Mouse (Mus musculus) cerebellum, adult 9-11 months (tissue): ENCODE measurements at regions not wholly inside any gene's neighbourhood (a gene's known extent, or its start where the extent isn't known, plus 50 kb on each side); places are given as distances from the start of the nearest gene placed in this dataset.

ENCODE experiments used
- DNase-seq: peaks from one replicate; pipeline ENCODE4 v3.0.0; 2022

DNA sequence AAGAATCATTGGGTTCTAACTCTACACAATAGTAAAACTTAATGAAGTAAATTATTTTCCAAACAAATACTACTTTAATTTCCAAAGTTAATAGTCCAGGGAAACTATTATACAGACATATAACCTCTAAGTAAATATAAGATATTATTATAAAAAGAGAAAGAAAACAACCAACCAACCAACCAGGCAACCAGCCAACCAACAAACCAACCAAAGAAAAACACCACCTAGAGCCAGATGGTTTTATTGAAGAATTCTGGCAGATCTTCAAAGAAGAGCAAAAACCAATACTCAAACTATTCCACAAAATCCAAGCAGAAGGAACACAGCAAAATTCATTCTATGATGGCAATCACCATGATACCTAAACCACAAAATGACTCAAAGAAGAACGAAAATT, 1418.0 kb upstream of the Pabpc4l start:
- DNase-seq = peak; percentile 2

DNA sequence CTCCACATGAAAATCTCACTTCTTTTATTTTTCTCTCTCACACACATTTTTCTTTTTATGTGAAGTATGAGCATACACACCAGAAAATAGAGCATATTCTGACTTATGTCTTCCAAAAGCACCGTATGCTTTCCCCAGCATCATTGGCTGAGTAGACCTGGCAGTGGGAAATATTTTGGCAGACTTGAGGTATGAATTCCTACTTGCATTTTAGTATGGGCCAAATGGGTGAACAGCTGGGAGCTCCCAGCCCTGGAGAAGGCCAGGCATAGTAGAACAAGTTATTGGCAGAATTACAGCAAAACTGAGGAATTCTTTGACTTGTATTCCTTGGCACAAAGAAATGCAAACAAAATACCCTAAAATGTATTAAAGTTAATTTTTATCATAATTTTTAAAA, 1415.6 kb upstream of the Pabpc4l start:
- DNase-seq = peak; percentile 53

DNA sequence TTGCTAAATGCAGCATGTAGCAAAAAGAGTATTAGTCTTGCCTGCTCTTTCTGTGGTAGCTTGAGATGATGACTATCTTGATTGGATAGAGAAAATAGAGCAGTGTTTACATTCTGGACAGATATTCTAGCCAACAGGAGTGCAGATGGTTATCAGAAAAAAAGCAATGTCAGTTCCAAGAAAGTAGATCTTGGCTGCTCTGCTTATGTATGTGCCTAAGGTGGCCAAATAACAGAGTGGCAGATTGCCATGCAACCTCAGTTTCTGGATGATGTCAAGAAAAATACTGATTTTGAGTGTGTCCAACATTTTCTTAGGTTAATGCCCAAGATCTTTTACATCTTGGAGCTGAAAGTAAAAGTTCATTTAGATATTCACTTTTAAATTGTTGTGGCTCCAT, 1397.6 kb upstream of the Pabpc4l start:
- peak; percentile 9 for DNase-seq

DNA sequence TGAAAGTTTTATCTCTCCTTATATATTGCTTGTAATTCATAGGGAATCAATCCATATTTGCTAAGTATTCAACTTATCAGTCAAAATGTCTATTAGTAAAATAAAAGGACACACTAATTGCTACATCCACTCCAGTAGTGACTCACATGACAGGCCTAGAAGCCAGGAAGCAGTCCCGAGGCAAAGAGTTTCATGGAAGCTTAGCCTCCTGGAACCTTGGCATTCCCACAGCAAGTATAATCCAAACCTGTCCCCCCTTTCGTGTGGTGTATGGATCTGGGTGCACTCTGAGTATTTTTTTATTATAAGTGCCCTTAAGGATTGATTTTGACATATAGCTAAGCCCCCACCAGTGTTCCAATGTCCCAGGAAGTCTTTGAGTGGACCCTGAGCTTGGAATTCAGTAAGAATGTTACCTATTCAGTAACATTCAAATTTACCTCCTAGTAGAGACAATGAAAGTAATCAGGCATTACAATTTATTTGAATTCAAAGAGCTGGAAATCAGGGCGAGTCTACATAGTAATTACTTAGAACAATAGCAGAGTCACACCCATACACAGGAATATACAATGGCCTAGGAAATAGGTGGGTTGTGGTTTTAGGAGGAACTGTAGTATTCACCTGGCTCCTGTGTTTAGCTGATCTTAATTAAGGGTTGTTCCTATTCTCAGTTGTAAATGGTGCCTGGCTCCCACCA, 1388.7 kb upstream of the Pabpc4l start:
- no peak for DNase-seq

DNA sequence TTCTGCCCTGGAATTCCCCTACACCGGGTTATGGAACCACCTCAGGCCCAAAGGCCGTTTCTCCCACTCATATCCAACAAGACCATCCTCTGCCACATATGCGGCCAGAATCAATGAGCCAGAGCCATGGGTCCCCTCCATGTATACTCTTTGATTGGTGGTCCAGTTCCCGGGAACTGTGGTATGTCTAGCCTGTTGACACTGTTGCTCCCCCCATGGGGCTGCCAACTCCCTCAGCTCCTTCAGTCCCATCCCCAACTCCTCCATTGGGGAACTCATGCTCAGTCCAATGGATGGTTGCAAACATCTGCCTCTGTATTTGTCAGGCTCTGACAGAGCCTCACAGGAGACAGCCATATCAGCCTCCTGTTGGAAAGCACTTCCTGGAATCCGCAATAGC, 1370.3 kb upstream of the Pabpc4l start:
- no peak for DNase-seq

DNA sequence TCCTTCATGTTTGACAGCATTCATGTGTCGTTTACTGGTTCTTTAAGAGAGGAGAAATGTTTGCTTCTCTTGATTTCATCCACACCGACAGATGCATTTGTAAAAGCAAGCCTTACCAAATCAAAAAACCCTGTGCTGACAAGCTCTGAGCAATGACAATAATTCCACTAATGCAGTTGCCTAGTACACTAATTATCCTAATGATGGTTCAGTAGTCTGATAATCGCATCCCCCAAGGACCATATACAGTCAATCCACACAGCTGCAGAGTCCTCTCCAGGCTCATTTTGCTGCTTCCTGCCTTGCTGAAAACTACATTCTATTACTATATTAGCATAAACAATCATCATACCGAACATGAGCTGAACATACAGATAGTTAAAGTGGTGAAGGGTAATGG, 1369.5 kb upstream of the Pabpc4l start:
- DNase-seq = no peak
